Comparison of ENCODE assay signal across 9 mouse cellular contexts in the genomic region with DNA sequence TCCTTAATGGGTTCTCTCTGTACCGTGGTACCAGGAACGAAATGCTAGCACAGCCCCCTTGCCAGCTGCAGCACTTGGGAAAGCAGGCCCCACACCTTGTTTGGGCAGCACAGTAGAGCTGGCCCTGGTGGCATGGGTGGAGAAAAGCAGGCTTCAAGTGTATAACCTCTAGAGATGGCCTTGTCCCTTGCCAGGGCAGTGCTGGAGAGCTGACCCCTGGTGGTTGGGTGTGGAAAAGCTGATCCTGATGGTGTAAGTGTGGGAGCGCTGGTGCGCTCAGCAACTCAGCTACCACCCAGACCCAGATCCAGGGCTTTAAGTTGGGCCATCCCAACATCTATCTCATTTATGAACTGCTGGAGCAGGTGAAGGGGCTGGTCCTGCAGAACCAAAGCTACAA.
DNase-seq lines count a peak whose midpoint lies in the region; ATAC-seq and TF ChIP-seq lines count a peak whose summit lies in the region.
"Had no signal": no experiment of that assay in that cellular context is flagged by ENCODE, and none has a peak within 500 bp of the region (broad histone marks: within the 10 kb centered on the region; RNA-seq: fewer than 3 reads in every experiment).

No protein-coding gene starts in this region.

- no peak overlapping the region for H3K4me3 ChIP-seq in testis, adult 2 months (ENCODE audit: control insufficient read depth, low read depth, low read length)
- H3K4me3 ChIP-seq in liver, postnatal 0 days (ENCODE audit: low read depth, low read length), result no peak overlapping the region
- H3K4me3 ChIP-seq in hindbrain, embryonic 11.5 days (ENCODE audit: low read depth, low read length), result no peak overlapping the region
- H3K4me3 ChIP-seq: embryonic facial prominence, embryonic 12.5 days had no signal

- no peak for TF ChIP-seq POLR2A in testis, adult 2 months (IDR thresholded peaks at IDR 0.05; ENCODE audit: control insufficient read depth, low read depth, low read length)

- H3K4me2 ChIP-seq in liver, postnatal 0 days (ENCODE audit: low read depth, low read length), result no peak overlapping the region
- H3K4me2 ChIP-seq in hindbrain, embryonic 11.5 days (replicated peaks; ENCODE audit: low read depth, low read length), result no peak overlapping the region
- H3K4me2 ChIP-seq: embryonic facial prominence, embryonic 12.5 days had no signal

- no peaks in the 10 kb centered on the region for H3K36me3 ChIP-seq in testis, adult 2 months (ENCODE audit: control insufficient read depth, insufficient read depth, low read length)
- no peaks in the 10 kb centered on the region for H3K36me3 ChIP-seq in liver, postnatal 0 days (replicated peaks; ENCODE audit: insufficient read depth, low read length)
- no peaks in the 10 kb centered on the region for H3K36me3 ChIP-seq in hindbrain, embryonic 11.5 days (ENCODE audit: control insufficient read depth, insufficient read depth, low read length)
- H3K36me3 ChIP-seq: embryonic facial prominence, embryonic 12.5 days had no signal

- 71% methylated on average over 4 of the region's 4 CpGs for WGBS in liver, postnatal 0 days (ENCODE audit: insufficient replicate concordance)
- 89% methylated on average over 4 of the region's 4 CpGs for WGBS in hindbrain, embryonic 11.5 days

- ATAC-seq in liver, postnatal 0 days, result no peak
- no peak for ATAC-seq in hindbrain, embryonic 11.5 days (ENCODE audit: low FRiP score)

- H3K27me3 ChIP-seq in testis, adult 2 months (ENCODE audit: control insufficient read depth, insufficient read depth, low read length), result no peaks in the 10 kb centered on the region
- no peaks in the 10 kb centered on the region for H3K27me3 ChIP-seq in liver, postnatal 0 days (ENCODE audit: insufficient read depth, low read length)
- H3K27me3 ChIP-seq in hindbrain, embryonic 11.5 days (ENCODE audit: control insufficient read depth, insufficient read depth, low read length), result no peaks in the 10 kb centered on the region
- H3K27me3 ChIP-seq: embryonic facial prominence, embryonic 12.5 days had no signal

- H3K9ac ChIP-seq in liver, postnatal 0 days (replicated peaks), result no peak overlapping the region
- H3K9ac ChIP-seq in hindbrain, embryonic 11.5 days (ENCODE audit: low read depth, low read length), result no peak overlapping the region
- H3K9ac ChIP-seq: embryonic facial prominence, embryonic 12.5 days had no signal

- intact Hi-C loops in gastrocnemius, postnatal 36 days (cut with DNase I), result no loop called here

- no peaks in the 10 kb centered on the region for H3K9me3 ChIP-seq in liver, postnatal 0 days (ENCODE audit: low read length)
- no peaks in the 10 kb centered on the region for H3K9me3 ChIP-seq in hindbrain, embryonic 11.5 days (ENCODE audit: control insufficient read depth, low read length)
- H3K9me3 ChIP-seq: embryonic facial prominence, embryonic 12.5 days had no signal

- TF ChIP-seq EP300 in liver, postnatal 0 days (IDR thresholded peaks at IDR 0.05; ENCODE audit: low read depth), result no peak

- no peaks in the 10 kb centered on the region for H3K4me1 ChIP-seq in testis, adult 2 months (ENCODE audit: control insufficient read depth, insufficient read depth, low read length)
- H3K4me1 ChIP-seq in liver, postnatal 0 days (ENCODE audit: insufficient read depth), result no peaks in the 10 kb centered on the region
- no peaks in the 10 kb centered on the region for H3K4me1 ChIP-seq in hindbrain, embryonic 11.5 days (replicated peaks; ENCODE audit: control insufficient read depth, insufficient read depth, low read length)

- DNase-seq in gastrocnemius, postnatal 10 days, result peak; percentile 7
- no peak for DNase-seq in gastrocnemius, postnatal 36 days
- DNase-seq in testis, postnatal 10 days (ENCODE audit: low spot score), result no peak
- DNase-seq in liver, postnatal 0 days, result peak; percentile 35
- no peak for DNase-seq in urinary bladder, postnatal 10 days (ENCODE audit: low spot score)
- no peak for DNase-seq in hindbrain, embryonic 11.5 days (ENCODE audit: low spot score)
- DNase-seq in layer of hippocampus, adult 9-11 months, result no peak

- TF ChIP-seq CTCF in testis, adult 2 months (IDR thresholded peaks at IDR 0.05; ENCODE audit: control insufficient read depth, insufficient read depth, insufficient replicate concordance, low read depth, low read length), result peak; percentile 34; the same call in 1 of the 2 replicates
- peak; percentile 63 for TF ChIP-seq CTCF in liver, postnatal 0 days (IDR thresholded peaks at IDR 0.05; ENCODE audit: low read depth)

- no peak overlapping the region for H3K27ac ChIP-seq in testis, adult 2 months (ENCODE audit: control insufficient read depth, insufficient read depth, low read depth, low read length)
- no peak overlapping the region for H3K27ac ChIP-seq in liver, postnatal 0 days (ENCODE audit: low read depth)
- no peak overlapping the region for H3K27ac ChIP-seq in hindbrain, embryonic 11.5 days (ENCODE audit: low read depth, low read length)
- H3K27ac ChIP-seq: embryonic facial prominence, embryonic 12.5 days had no signal

Comparison
In these comparisons a context has a peak if more than half of its experiments do, and no peak if none do; other contexts are left out.
1. DNase-seq: peak in gastrocnemius, postnatal 10 days (single experiment) and liver, postnatal 0 days (single experiment); none in gastrocnemius, postnatal 36 days (0 of 2), testis, postnatal 10 days (single experiment), urinary bladder, postnatal 10 days (single experiment), hindbrain, embryonic 11.5 days (single experiment) and layer of hippocampus, adult 9-11 months (single experiment).